Mouse (Mus musculus) urinary bladder, postnatal 4 days (tissue): ENCODE results near the gene Slc24a1.
"Not testable (repeated sequence)": the region's sequence is repeated elsewhere in the genome, so short reads cannot be mapped to it uniquely, and the experiment has no call there.

ENCODE experiments used
- DNase-seq, 2 experiments: peaks; one replicate each; pipeline ENCODE4 v3.0.0; 2021 to 2022; ENCODE audit warnings: low spot score in 2 of 2

Slc24a1 gene

GRCm38 (mm10) chr9:64951161-64951657, at the start of gene Slc24a1:
Gene Slc24a1, minus strand, starts transcription at chr9:64951607.
- no peak for DNase-seq

DNA sequence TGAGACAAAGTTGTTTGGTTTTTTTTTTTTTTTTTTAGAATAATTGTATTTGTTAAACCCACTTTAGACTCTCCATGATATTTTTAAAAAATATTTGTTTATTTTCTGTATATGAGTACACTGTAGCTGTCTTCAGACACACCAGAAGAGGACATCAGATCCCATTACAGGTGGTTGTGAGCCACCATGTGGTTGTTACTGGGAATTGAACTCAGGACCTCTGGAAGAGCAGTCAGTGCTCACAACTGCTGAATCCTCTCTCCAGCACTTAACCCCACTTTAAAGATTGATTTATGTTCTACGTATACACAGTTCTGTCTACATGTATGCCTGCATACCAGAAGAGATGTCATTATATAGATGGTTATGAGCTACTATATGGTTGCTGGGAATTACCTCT, 44.1 kb upstream of the Slc24a1 start:
- DNase-seq = not testable (repeated sequence)

DNA sequence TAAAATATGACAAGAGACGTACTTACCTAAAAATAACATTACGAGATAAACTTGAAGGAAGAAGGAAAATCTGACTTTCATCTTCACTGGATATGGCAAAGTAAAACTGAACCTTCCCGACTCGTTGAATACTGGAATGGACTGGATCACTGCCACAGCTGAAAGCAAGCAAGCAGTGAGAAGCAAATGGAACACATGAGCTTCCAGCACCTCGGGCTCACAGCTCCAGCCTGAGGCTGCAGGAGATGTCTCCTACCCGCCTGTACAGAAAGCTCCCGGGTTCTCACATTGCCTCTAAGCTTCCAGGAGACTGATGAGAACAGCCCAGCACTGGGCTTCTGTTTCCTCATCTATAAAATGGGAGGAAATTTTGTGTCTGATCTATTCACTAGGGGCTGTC, 38.9 kb upstream of the Slc24a1 start:
- no peak for DNase-seq

DNA sequence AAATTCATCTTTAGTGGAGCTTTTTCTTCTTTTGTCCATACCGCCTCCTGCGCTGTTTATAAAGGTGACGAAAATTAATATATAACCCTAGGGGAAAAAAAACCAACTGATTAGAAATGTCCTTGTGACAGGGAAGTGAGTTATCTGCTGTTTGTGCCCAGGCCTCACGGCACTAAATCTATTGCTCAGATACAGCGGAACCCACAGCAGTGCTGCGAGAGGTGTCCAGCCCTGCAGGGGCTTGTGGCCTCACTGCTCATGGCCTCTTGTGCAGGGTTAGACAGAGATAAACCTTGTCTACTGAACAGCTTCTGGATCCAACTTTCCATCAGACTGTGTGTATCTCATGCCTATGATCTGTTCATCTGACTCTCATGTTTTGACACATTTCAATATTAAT, 37.0 kb upstream of the Slc24a1 start:
- DNase-seq = no peak

GRCm38 (mm10) chr9:64987651-64988050, 36.2 kb upstream of the Slc24a1 start:
- no peak for DNase-seq

DNA sequence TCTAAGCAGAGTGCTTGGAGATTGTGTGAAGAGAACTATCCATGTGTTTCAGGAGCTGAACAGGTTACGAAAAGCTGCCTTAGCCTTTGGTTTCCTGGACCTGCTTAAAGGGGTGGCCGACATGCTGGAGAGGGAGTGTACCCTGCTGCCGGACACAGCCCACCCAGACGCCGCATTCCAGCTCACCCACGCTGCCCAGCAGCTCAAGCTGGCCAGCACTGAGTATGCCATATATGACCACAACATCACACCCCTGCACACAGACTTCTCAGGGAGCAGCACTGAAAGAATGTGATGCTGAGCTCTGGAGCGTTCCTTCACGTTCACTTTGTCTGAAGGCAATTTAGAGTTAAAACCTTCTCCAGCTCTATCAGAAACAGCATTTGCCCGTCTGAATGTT, 34.4 kb upstream of the Slc24a1 start:
- peak in 1 of 2 experiments; percentile 25 for DNase-seq

DNA sequence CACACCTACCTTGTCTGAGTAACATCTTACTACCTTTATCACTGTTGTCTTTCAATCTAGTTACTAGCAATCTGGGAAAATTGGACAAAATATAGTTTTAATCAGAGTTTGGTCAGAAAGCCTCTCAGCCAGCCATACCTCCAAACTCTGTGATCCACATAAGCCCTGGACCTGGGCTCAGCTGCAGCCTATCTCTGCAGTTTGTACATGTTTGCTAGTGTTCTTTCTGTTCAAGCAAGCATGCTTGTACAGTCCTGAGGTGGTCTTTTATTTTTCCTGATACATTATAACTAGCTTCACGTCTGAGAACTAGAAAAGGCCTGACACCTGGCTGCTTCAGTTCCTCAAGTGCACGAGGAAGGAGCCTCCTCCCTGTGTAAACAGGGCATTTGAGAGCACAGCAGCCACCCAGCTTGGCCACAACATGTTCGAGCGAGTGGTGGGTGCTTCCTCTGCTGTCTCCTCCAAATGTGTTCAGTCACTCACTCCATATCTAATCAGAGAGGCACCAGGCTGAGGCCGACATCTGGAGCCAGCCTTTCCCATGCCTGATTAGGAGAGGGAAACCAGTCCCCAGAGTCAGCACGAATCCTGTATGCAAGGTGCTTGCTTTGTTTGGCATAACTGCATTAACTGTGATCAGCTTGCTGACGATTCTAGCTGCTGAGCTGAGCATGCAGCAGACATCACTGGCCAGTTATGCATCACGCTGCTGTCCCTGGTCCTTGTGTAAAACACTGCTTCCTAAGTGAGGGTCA, 33.8 kb upstream of the Slc24a1 start:
- no peak for DNase-seq

GRCm38 (mm10) chr9:64981904-64982303, 30.5 kb upstream of the Slc24a1 start:
- no peak for DNase-seq

DNA sequence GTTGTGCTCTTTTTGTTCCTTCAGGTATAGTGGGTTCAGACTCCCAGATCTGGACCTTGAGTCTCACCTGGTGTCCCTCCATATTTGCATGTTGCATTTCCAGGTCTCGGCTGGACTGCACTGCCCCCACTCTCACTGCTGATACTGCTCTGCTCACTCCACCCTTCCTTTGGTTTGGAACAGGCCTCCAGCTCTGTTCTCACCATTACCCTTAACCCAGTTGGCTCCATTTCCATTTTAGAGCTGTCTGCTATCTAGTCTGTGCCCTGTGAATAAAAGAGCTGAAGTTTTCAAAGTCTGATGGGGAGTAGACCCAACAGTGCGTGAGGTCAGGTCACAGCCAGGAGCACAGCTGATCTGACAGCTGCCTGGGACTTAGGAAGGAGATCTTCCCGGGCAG, 29.1 kb upstream of the Slc24a1 start:
- no peak for DNase-seq

DNA sequence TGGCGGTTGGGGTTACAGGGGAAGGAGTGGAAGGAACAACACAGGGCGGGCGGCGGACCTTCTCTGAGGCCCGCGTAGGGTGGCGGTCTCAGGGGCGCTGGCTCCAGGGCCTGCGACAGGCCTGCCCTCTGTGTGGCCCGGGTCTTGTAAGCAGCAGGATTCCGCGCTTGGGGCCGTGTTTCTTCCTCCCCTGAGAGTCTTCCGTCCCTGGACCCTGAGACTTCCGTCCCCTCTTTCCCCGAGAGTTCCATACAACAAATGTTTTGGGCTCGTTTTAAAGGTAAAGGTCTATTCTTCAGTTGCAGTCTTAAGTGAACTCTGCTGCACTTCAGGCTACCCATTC, 9.5 kb upstream of the Slc24a1 start:
- no peak for DNase-seq

DNA sequence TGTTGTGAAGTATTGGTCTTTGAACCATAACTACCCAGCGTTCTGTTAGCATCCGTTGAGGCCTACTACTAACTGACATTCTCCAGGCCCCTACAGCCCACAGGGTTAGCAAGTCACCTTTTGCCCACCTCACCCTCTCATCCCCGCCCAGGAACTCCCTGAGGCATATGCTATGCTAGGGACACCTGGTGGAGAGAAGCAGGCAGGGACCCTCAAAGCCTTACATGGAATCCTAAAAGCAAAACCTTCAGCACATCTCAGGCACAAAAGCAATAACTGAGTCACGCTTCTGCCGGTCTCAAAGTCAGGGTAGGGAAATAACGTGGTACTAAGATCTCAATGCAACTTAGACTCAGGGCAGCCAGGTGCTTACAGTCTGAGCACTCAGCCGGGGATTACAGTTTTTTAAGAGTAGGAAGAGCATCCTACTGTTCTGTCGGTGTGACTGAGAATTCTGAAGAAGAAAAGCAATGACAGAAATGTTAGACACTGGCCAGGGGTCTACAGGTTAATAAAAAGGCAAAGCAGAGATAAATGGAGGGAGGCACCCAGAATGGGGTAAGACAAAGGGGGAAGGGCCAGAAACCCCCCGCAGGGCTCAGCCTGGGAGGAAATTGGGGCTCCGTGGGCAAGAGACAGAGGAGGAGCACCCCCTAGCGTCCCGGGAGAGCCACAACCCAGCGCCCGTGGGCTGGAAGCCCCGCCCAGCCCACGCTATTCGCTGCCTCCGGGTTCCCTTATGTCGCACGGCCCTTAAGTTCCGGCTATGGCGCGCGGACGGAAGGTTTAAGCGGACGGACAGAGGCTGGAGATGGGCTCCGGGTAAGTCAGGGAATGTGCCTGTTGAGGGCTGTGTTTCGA, 8.9 kb upstream of the Slc24a1 start, which contains the start of gene Ints14:
Gene Ints14 (plus strand): TSS at position 789 of the 861 bp plus-strand sequence.
- peak; percentile 93 to 95 for DNase-seq

DNA sequence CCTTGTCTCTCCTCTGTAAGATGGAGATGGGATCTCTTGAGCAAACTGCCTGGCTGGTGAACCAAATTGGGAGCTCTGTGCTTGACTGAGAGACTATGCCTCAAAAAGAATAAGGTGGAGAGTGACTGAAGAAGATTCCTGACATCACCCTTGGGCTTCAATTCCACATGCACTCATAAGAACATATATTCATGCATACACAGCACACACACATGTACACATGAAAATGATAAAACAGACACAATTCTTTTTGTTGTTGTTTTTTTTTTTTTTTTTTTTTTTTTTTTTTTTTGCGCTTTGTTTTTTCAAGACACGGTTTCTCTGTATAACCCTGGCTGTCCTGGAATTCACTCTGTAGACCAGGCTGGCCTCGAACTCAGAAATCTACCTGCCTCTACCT, 5.9 kb upstream of the Slc24a1 start:
- no peak for DNase-seq

- no peak for DNase-seq
Measured at GRCm38 (mm10) chr9:64956337-64956736, 4.9 kb upstream of the Slc24a1 start.

DNA sequence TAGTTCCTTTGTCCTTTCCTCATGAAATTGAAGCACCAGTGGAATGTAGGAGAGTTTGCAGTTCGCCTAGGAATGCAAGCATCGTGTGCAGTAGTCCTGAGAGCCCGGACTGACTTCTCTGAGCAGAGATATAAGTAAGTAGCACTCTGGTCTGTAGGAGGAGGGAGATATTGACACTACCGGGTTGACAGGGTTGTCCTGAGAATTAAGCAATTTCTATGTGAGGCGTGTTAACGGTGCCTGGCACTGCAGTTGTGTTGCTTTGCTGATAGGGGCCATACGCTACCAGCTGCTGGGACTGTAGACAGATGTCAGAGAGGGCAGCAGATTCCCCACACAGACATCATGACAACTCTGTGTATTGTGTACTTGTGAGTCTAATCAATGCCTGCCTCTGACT, 1.8 kb upstream of the Slc24a1 start:
- DNase-seq = no peak

- DNase-seq = no peak
Measured at GRCm38 (mm10) chr9:64952055-64952454, 648 bp upstream of the Slc24a1 start.

DNA sequence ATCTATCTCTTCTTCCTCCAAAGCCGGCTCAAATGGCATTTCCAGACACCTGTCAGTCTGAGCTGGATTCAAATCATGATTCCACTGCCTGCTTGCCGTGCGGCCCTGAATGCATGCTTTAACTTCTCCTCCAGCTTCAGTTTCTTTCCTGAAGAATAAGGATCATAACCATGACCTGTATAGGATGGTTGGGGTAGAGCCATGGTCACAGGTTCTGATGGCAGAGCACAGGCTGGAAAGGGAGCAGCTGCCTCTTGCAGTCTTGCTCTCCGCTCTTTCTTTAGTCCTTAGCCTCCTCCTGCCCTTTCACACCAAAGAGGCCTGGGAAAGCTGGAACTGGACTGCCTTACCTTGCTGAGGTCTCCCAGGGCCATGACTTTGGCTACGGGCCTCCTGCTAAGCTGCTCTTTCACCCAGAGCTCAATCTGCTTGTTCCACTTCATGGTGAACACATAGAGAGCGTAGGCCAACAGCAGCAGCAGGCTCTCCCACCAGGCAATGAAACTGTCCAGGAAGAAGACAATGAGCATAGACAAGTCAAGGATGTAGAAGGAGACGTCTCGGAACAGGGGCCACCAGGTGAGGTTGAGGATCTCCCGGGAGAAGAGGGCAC, 3.8 kb downstream of the Slc24a1 start:
- DNase-seq = no peak

DNA sequence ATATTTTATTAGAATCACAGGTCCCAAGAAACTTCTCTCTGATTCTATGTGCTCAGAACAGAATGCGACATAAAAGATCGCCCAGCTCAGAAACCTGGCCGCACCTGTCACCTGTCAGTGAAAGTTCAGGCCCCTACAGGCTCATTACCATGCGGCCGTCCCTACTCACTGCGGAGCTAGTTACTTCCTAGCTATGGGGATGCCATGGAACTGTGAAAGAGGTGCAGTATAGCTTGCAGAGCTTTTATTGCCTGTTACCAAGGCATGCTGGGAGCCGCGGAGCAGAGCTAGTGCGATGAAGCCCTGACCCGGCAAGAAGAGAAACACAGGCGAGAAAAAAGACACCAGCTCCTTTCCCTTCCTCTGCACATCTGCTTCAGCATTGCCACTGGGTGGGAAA, 7.4 kb downstream of the Slc24a1 start:
- DNase-seq = no peak

DNA sequence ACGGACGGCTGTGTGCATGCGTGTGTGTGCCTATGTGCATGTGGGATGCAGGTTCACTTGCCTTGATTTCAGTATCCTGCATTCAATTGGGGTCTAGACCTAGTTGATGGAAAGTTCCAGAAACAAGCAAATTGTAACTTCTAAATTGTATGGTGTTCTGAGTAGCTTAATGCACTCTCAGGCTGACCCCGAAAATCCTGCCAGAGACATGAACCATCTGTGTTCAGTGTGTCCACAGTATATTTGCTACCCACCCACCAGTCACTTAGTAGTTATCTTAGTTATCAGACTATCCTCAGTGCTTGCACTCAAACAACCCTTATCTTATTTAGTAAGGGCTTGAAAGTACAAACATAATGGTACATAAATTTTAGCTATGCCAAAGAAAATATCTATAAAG, 9.8 kb downstream of the Slc24a1 start:
- no peak for DNase-seq

- no peak for DNase-seq
Measured at GRCm38 (mm10) chr9:64940731-64941346, 10.6 kb downstream of the Slc24a1 start.

GRCm38 (mm10) chr9:64939790-64940189, 11.6 kb downstream of the Slc24a1 start:
- no peak for DNase-seq

DNA sequence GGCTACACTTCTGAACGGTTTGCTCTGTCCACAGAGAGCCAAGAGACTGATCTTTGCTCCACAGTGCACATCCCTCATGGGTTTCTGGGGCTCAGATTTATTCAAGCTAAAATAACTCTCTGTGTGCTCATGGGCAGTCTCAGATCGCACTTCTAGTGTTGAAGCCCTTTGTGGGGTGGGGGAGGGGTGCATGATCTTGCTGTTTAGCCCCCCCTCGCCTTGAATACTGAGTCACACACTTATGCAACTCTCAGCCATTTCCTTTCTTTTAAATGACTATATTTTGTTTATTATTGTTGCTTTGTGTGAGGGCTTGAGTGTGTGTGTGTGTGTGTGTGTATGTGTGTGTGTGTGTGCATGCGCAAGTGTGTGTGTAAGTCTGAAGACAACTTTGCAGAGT, 12.1 kb downstream of the Slc24a1 start:
- DNase-seq = no peak

- no peak for DNase-seq
Measured at GRCm38 (mm10) chr9:64938535-64938934, 12.9 kb downstream of the Slc24a1 start.
